Mouse (Mus musculus) intestine, embryonic 14.5 days (tissue): ENCODE measurements around the gene Mbnl1. TPM values are rescaled to one million over a fixed set of nuclear protein-coding genes. Genes with fewer than 3 reads are reported as not detected.

ENCODE experiments used
- ATAC-seq: fragments of 200-750 bp; cut with Nextera tagmentation; replicated peaks from 2 replicates; pipeline ENCODE4 v1.8.0; 2017; ENCODE audit warnings: low read depth, moderate number of reproducible peaks, moderate TSS enrichment, moderate library complexity; ENCODE audit not compliant: low FRiP score, low TSS enrichment
- DNase-seq: peaks from one replicate; pipeline ENCODE4 v3.0.0-alpha.2; 2018; ENCODE audit warnings: low spot score
- H3K27ac ChIP-seq: fragments of 300-500 bp; sonication (generic); 2 replicates; pipeline ENCODE4 v1.5.1; 2014; ENCODE audit warnings: low read depth, mild to moderate bottlenecking, control low read depth
- H3K27me3 ChIP-seq: fragments of 300-500 bp; sonication (generic); replicated peaks from 2 replicates; pipeline ENCODE4 v1.6.1; 2014; ENCODE audit warnings: low read length, control low read depth; ENCODE audit not compliant: control insufficient read depth, insufficient read depth
- H3K36me3 ChIP-seq: fragments of 300-500 bp; sonication (generic); 2 replicates; pipeline ENCODE4 v1.6.1; 2014; ENCODE audit warnings: low read length, control low read depth; ENCODE audit not compliant: control insufficient read depth, insufficient read depth
- H3K4me1 ChIP-seq: fragments of 300-500 bp; sonication (generic); replicated peaks from 2 replicates; pipeline ENCODE4 v1.6.1; 2014; ENCODE audit warnings: low read length, control low read depth, mixed read lengths; ENCODE audit not compliant: control insufficient read depth, insufficient read depth
- H3K4me2 ChIP-seq: fragments of 300-500 bp; sonication (generic); 2 replicates; pipeline ENCODE4 v1.6.1; 2014; ENCODE audit warnings: low read length
- H3K4me3 ChIP-seq: fragments of 300-500 bp; sonication (generic); 2 replicates; pipeline ENCODE4 v1.5.1; 2014; ENCODE audit warnings: low read depth, low read length, control low read depth, mixed read lengths
- H3K9ac ChIP-seq: fragments of 300-500 bp; sonication (generic); 2 replicates; pipeline ENCODE4 v1.6.1; 2014; ENCODE audit warnings: mild to moderate bottlenecking, low read length
- H3K9me3 ChIP-seq: fragments of 300-500 bp; sonication (generic); 2 replicates; pipeline ENCODE4 v1.6.1; 2016; ENCODE audit warnings: low read length, control low read depth; ENCODE audit not compliant: control insufficient read depth
- WGBS: fragments of 180-500 bp; shearing (Covaris S2); extraction: QIAGEN DNeasy Blood & Tissue Kit; methylation state at CpG from one replicate; pipeline ENCODE4 v1.1.7; 2014; 5-methylcytosine and 5-hydroxymethylcytosine counted together
- polyA plus RNA-seq: library from polyadenylated mRNA; unstranded; fragments of >200 nt; fragmentation: Nextera tagmentation; extraction: Ambion mirVana; gene quantifications from 2 replicates; pipeline ENCODE4 v1.2.1, GENCODE M21; 2014

The Mbnl1 gene
- polyA plus RNA-seq, 1 experiment from 2014 or later: 141 TPM

DNA sequence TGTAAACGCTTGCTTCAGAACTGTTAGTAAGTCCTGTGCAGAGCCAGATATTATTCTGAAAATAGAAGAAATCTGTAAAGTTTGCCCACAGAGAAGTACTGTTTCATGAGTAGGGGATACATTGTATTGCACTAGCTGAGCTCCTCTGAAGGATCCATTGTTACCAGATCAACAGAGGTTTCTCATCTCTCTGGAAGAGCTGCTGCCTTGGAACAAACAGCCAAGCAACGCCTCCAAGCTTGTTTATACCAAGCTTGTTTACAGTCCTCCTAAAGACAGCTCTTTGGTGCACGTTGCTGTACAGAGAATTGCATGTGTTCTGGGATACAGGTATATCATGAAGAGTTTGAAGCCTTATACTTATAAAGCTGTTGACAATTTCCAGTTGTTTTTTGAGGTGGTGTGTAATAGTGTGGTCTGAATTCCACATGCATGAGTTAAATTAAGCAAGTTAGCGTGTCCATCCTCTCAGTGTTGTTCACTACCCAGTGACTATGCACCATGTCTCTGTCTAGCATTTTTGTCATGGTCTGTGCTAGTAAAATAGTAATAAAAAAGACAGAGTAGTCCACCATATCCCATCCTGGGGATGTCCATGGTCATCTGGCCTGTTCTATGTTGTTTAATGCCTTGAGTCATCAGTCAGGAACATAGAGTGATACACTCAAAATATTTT, 102.4 kb downstream of the Mbnl1 start:
- Histone ChIP-seq H3K36me3 (no peaks in the 10 kb centered on the region), H3K4me1 (peaks cover 38% of the 10 kb centered on the region), H3K27me3 (no peaks in the 10 kb centered on the region), H3K4me3 (no peak overlapping the region), H3K4me2 (no peak overlapping the region), H3K9ac (no peak overlapping the region), H3K9me3 (no peaks in the 10 kb centered on the region), H3K27ac (no peak overlapping the region; the same call in 1 of the 2 replicates)
- 61% methylated on average over 4 of the region's 4 CpGs for WGBS
- no peak for ATAC-seq
- no peak for DNase-seq

DNA sequence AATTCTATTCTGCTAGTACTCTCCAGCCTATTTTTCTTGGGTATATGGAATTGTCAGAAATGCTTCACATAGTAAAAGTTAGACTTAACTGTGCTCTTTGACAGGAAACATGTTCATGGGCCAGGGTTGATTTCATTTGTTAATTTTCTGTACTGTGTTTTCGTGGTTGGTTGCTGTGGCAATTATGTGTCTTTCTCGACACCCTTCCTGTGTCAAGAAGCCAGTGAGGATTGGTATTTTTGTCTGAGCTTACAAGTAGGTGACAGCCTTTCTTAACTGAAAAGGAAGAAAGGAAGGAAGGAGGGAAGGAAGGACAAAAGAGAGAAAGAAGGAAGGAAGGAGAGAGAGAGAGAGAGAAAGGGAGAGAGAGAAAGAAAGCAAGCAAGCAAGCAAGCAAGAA, 103.3 kb downstream of the Mbnl1 start:
- Histone ChIP-seq H3K9me3 (no peaks in the 10 kb centered on the region), H3K9ac (no peak overlapping the region), H3K36me3 (no peaks in the 10 kb centered on the region), H3K4me2 (peak overlapping the region; percentile 13; the same call in 1 of the 2 replicates), H3K4me1 (peaks cover 38% of the 10 kb centered on the region), H3K27ac (no peak overlapping the region; the same call in 1 of the 2 replicates), H3K4me3 (no peak overlapping the region), H3K27me3 (no peaks in the 10 kb centered on the region)
- WGBS: 46% methylated on average over 2 of the region's 2 CpGs
- no peak for DNase-seq
- ATAC-seq: no peak

DNA sequence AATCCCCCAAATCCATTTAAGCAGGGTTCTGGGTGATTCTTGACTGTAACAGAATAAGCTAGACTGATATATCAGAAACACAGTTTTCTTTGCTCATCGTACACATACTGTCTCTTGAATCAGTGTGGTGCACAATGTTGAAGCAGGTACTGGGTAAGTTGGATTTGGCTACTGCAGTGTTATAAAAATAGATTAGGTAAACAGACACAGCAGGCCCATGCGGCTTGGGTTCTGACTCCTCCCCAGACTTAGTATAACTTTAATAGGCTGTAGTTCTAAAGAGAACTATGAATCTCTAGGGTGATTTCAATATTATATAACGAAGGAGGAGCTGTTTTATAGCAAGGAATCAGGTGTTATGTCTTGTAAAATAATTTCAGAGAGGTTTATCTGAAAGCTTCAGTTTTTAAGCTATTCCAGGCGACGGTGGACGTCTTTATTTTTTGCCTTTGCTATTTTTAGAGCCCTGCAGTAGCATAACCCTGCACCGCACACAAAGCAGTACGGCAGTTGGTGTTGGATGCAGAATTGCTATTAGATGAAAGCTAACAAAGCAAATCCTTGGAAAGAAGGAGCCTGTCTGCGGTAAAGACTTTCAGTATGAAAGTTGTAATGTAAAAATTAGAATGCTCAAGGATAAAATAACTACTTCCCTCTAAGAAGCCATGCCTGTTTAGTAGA, 103.9 kb downstream of the Mbnl1 start:
- H3K27me3 ChIP-seq: no peaks in the 10 kb centered on the region
- no peak overlapping the region; the same call in 1 of the 2 replicates for H3K27ac ChIP-seq
- H3K36me3 ChIP-seq: no peaks in the 10 kb centered on the region
- H3K9ac ChIP-seq: no peak overlapping the region
- DNase-seq (no peak), ATAC-seq (no peak)
- peaks cover 38% of the 10 kb centered on the region for H3K4me1 ChIP-seq
- WGBS: 32% methylated on average over 9 of the region's 9 CpGs
- no peak overlapping the region for H3K4me3 ChIP-seq
- peak overlapping the region; percentile 13; the same call in 1 of the 2 replicates for H3K4me2 ChIP-seq
- H3K9me3 ChIP-seq: no peaks in the 10 kb centered on the region

DNA sequence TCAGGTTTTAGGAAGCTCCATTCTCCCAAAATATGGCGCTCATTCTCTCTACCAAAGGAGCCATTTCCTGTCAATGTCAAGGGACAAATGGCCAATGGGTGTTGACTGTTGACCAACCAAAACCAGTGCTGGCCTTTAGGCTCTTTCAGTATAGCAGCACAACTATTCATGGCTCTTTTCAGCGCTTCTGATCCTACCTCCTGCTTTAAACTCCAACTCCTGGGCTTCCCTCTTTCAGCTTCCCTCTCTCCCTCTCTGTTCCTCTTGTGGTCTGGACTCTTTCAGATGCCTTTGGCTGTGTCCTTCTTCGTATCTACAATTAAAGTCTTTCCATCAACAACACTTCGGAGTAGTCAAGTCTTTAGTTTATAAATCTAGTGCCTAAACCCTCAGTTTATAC, 107.2 kb downstream of the Mbnl1 start:
- ATAC-seq: no peak
- 62% methylated on average over 4 of the region's 4 CpGs for WGBS
- H3K27ac ChIP-seq: no peak overlapping the region

DNA sequence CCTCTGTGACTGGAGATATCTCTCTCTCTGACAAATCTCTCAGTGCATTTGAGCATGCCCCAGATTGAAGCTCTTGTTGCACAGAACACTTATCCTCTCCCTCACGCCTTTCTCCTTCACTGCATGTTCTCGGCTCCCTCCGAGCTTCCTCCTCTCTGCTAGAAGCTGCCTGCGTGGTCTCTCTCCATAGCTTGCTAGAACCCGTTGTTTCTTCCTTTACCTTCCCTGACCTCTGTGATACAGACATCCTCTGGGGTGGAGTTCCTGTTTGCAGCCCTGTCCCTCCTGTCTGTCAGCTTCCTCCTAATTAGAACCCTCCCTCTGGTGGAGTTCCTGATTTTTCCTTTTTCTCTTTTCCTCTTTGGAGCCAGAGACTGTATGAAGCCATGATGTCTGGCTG, 108.1 kb downstream of the Mbnl1 start:
- H3K27ac ChIP-seq: no peak overlapping the region
- no peaks in the 10 kb centered on the region for H3K9me3 ChIP-seq
- H3K36me3 ChIP-seq: no peaks in the 10 kb centered on the region
- 49% methylated on average over 5 of the region's 5 CpGs for WGBS
- DNase-seq (no peak), ATAC-seq (no peak)
- no peaks in the 10 kb centered on the region for H3K27me3 ChIP-seq
- no peak overlapping the region for H3K4me2 ChIP-seq
- H3K4me1 ChIP-seq: peaks cover 21% of the 10 kb centered on the region
- H3K9ac ChIP-seq: no peak overlapping the region
- no peak overlapping the region for H3K4me3 ChIP-seq

More for the DNA sequence above, 107.2 kb downstream of the Mbnl1 start:
- no peak for DNase-seq
- H3K4me2 ChIP-seq: no peak overlapping the region
- no peaks in the 10 kb centered on the region for H3K9me3 ChIP-seq
- no peaks in the 10 kb centered on the region for H3K27me3 ChIP-seq
- peaks cover 29% of the 10 kb centered on the region for H3K4me1 ChIP-seq
- H3K36me3 ChIP-seq: no peaks in the 10 kb centered on the region
- H3K4me3 ChIP-seq: no peak overlapping the region
- H3K9ac ChIP-seq: no peak overlapping the region

DNA sequence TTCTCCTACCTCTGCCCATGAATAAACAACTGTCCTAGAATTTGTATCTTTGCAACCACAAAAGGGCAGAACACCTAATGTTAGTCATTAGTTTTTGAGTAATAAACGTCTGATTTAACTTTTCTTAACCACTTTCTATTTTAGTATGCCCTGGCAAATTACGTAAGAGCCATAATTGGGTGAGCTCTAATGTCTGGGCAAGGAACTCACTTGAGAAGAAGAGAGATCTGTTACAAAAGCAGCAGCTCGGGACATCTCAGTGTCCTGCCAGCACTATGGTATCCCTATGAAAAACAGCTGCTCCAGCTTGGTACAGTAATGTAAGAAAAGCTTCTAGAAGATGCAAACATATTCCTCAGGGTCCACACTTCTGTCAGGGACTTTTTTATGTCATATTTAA, 109.5 kb downstream of the Mbnl1 start:
- H3K9ac ChIP-seq: no peak overlapping the region
- no peak for ATAC-seq

DNA sequence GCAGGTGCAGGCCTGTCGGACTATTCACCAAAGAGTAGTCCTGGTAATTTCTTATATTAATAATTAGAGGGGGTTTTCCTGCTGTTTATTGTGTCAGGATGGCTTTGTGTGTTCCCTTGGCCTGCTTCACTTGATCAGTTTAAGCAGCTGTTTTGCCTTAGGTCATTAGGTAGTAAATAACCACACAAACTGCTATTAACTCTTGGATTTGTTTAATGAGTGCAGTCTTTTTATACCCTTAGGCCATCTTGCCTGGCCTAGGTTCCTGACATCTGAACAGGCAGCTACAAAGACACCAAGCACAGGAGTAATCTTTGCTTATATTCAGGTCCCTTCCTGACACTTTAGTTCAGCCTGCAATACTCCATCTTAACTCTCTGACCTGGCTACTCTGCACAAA, 110.0 kb downstream of the Mbnl1 start:
- peaks cover 7% of the 10 kb centered on the region for H3K4me1 ChIP-seq
- no peaks in the 10 kb centered on the region for H3K36me3 ChIP-seq
- DNase-seq (no peak), ATAC-seq (no peak)
- 79% methylated on average over 1 of the region's 1 CpGs for WGBS
- no peaks in the 10 kb centered on the region for H3K27me3 ChIP-seq
- H3K27ac ChIP-seq: no peak overlapping the region
- no peaks in the 10 kb centered on the region for H3K9me3 ChIP-seq
- H3K4me3 ChIP-seq: no peak overlapping the region
- no peak overlapping the region for H3K9ac ChIP-seq
- no peak overlapping the region for H3K4me2 ChIP-seq

More for the DNA sequence above, 109.5 kb downstream of the Mbnl1 start:
- H3K4me3 ChIP-seq: no peak overlapping the region
- H3K4me1 ChIP-seq: peaks cover 7% of the 10 kb centered on the region
- 51% methylated on average over 3 of the region's 3 CpGs for WGBS
- H3K9me3 ChIP-seq: no peaks in the 10 kb centered on the region
- no peaks in the 10 kb centered on the region for H3K27me3 ChIP-seq
- H3K27ac ChIP-seq: no peak overlapping the region
- DNase-seq: no peak
- H3K36me3 ChIP-seq: no peaks in the 10 kb centered on the region
- no peak overlapping the region for H3K4me2 ChIP-seq

DNA sequence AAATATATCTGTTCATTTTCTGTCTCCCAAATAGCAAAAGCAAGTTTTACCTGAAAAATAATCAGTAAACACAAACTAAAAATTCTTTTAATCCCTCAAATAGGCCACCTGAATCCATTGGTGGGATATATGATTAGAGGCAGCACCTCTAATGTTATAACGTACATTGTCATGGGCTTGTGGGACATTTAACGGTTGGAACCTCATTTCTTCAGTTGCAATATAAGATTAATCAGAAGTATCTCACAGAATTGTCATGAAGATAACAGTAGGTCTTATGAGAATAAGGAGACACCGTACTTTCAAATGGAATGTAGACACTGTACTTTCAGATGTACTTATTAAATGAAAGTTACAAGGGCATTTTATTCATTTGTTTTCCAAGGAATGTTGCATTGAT, 112.1 kb downstream of the Mbnl1 start:
- H3K27ac ChIP-seq: no peak overlapping the region
- ATAC-seq (no peak), DNase-seq (no peak)
- peaks cover 12% of the 10 kb centered on the region for H3K4me1 ChIP-seq
- no peaks in the 10 kb centered on the region for H3K27me3 ChIP-seq
- H3K36me3 ChIP-seq: no peaks in the 10 kb centered on the region
- no peak overlapping the region for H3K4me3 ChIP-seq
- H3K4me2 ChIP-seq: no peak overlapping the region
- WGBS: 94% methylated on average over 3 of the region's 3 CpGs
- no peaks in the 10 kb centered on the region for H3K9me3 ChIP-seq
- no peak overlapping the region for H3K9ac ChIP-seq

DNA sequence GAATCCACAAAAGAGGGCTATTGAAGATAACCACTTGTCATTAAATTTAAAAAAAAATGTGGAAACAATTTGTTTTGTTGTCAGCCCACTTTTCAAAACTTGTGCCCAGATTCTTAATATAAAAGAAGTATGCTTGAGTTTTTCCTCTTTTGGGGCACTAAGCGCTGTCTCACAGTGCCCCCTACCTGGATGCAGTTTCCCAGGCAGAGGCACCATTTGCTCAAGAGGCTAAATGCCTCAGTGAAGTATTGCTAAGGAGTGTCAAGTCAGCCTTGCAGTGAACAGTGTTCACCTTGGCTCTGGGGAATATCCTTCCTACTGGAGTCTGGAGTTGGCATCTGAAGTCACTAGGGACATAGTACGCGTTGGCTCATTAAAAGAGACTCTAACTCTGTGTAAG, 113.4 kb downstream of the Mbnl1 start:
- Histone ChIP-seq H3K4me3 (no peak overlapping the region), H3K9me3 (no peaks in the 10 kb centered on the region), H3K4me1 (peaks cover 4% of the 10 kb centered on the region; the same call in 1 of the 2 replicates), H3K4me2 (no peak overlapping the region), H3K36me3 (no peaks in the 10 kb centered on the region), H3K27me3 (no peaks in the 10 kb centered on the region), H3K9ac (no peak overlapping the region), H3K27ac (no peak overlapping the region)
- ATAC-seq (no peak), DNase-seq (no peak)
- 87% methylated on average over 3 of the region's 3 CpGs for WGBS
